Mouse (Mus musculus): Measurements from ENCODE around the gene Dhrs13. TPM values are rescaled to one million over a fixed set of nuclear protein-coding genes. Genes with fewer than 3 reads are reported as not detected.

Gene Dhrs13
- polyA plus RNA-seq, 1 experiment = 7.1 TPM

DNA sequence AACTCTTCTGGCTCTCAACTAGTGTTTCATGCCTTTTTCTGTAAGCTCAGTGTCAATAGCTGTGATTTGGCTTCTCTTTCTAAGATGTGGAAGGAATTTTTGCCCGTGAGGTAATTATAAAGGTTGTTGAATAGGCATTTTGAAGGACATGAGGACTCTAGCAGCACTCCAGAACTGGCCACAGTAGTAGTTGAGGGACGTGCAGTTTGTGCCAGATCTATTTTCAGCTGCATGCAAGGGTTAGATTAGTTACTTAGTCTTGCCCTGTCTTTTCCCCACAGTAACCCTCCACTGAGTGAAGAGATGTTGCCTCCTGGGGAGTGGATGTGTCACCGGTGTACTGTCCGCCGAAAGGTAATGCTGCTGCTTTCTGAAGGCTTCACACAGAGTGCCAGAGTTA is 25.6 kb upstream of the Dhrs13 start:
- Histone ChIP-seq H3K4me3 (ENCODE audit: insufficient read depth, low read length) (no peak overlapping the region), H3K4me1 (ENCODE audit: control insufficient read depth, insufficient read depth, low read length) (no peaks in the 10 kb centered on the region; the same call in 1 of the 2 replicates), H3K27ac (ENCODE audit: insufficient read depth, low read length) (no peak overlapping the region)
- TF ChIP-seq CTCF (IDR thresholded peaks at IDR 0.05; ENCODE audit: extremely low read depth, insufficient read depth, low read length) (no peak), POLR2A (IDR thresholded peaks at IDR 0.05; ENCODE audit: extremely low read depth, insufficient read depth, low read length) (no peak)

DNA sequence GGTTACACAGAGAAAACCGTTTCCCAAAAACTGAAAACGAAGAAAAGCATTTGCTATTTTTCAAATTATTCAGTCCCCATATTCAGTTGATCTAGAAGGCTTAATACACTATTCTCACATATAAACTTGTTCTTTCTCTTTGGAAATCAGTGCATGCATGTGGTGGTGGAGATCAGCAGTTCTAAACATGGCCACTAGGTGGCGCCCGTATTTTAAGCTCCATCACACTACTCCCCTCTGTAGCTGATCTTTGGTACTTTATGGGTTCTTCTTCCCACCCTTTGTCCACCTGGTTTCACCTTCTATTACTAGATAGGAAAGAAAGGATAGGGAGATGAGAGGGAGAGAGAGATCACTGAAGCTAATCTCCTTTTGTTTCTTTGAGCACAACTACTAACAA is 12.4 kb upstream of the Dhrs13 start:
- no peak overlapping the region for H3K4me3 ChIP-seq (ENCODE audit: insufficient read depth, low read length)
- H3K4me1 ChIP-seq (ENCODE audit: control insufficient read depth, insufficient read depth, low read length) = no peaks in the 10 kb centered on the region
- no peak overlapping the region for H3K27ac ChIP-seq (ENCODE audit: insufficient read depth, low read length)
- TF ChIP-seq POLR2A (IDR thresholded peaks at IDR 0.05; ENCODE audit: extremely low read depth, insufficient read depth, low read length) (no peak), CTCF (IDR thresholded peaks at IDR 0.05; ENCODE audit: extremely low read depth, insufficient read depth, low read length) (peak; percentile 85)

DNA sequence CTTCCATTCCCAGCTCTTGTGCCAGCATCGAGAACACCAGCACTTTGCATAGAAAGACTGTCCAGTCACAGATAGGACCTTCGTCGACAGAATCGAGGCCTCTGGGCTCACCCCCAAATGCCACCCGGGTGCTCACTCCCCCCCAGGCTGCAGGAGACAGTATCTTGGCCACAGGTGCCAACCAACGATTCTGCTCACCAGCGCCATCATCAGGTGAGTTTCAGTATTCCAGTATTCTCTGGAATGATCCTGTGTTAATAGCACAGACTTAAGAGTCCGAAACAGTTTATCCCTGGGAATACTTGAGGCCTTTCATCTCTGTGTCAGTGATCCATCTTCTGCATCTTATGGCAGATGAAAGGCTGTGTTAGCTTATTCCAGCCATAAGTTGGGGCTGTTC is 8.5 kb upstream of the Dhrs13 start:
- Histone ChIP-seq H3K27ac (ENCODE audit: insufficient read depth, low read length) (no peak overlapping the region), H3K4me1 (ENCODE audit: control insufficient read depth, insufficient read depth, low read length) (no peaks in the 10 kb centered on the region), H3K4me3 (ENCODE audit: insufficient read depth, low read length) (no peak overlapping the region)
- peak; percentile 16; the same call in 1 of the 2 replicates for TF ChIP-seq CTCF (IDR thresholded peaks at IDR 0.05; ENCODE audit: extremely low read depth, insufficient read depth, low read length)
- no peak for TF ChIP-seq POLR2A (IDR thresholded peaks at IDR 0.05; ENCODE audit: extremely low read depth, insufficient read depth, low read length)

DNA sequence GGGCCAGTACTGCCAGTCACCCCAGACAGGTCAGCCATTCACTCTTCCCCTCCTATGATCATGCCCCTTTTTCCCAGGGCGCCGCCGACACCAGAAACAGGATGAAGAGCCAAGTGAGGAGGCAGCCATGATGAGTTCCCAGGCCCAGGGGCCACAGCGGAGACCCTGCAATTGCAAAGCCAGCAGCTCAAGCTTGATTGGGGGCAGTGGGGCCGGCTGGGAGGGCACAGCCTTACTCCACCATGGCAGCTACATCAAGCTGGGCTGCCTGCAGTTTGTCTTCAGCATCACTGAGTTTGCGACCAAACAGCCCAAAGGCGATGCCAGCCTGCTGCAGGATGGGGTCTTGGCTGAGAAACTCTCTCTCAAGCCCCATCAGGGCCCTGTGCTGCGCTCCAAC is 2.8 kb upstream of the Dhrs13 start:
- TF ChIP-seq CTCF (IDR thresholded peaks at IDR 0.05; ENCODE audit: extremely low read depth, insufficient read depth, low read length) = no peak
- no peak for TF ChIP-seq POLR2A (IDR thresholded peaks at IDR 0.05; ENCODE audit: extremely low read depth, insufficient read depth, low read length)
- no peak overlapping the region for H3K4me3 ChIP-seq (ENCODE audit: insufficient read depth, low read length)
- H3K4me1 ChIP-seq (ENCODE audit: control insufficient read depth, insufficient read depth, low read length) = peaks cover 2% of the 10 kb centered on the region; the same call in 1 of the 2 replicates
- no peak overlapping the region for H3K27ac ChIP-seq (ENCODE audit: insufficient read depth, low read length)

DNA sequence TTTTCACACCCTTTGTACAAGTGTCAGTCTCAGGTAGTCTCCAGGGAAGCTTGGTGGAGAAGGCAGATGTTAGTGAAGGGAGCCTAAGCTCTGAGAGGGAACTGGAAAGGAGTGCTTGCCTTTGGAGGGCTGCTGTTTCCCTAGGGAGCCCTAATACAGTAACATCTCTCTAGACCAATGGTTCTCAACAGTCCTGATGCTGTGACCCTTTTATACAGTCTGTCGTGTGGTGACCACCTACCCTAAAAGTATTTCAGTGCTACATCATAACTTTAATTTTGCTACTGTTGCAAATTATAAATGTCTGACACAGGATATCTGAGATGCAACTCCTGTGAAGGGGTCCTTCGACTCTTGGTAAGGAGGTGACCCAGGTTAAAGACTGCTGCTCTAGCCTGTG is 1.5 kb upstream of the Dhrs13 start:
- H3K4me1 ChIP-seq (ENCODE audit: control insufficient read depth, insufficient read depth, low read length) = peaks cover 2% of the 10 kb centered on the region; the same call in 1 of the 2 replicates
- no peak overlapping the region for H3K27ac ChIP-seq (ENCODE audit: insufficient read depth, low read length)
- TF ChIP-seq POLR2A (IDR thresholded peaks at IDR 0.05; ENCODE audit: extremely low read depth, insufficient read depth, low read length) = no peak
- no peak for TF ChIP-seq CTCF (IDR thresholded peaks at IDR 0.05; ENCODE audit: extremely low read depth, insufficient read depth, low read length)

DNA sequence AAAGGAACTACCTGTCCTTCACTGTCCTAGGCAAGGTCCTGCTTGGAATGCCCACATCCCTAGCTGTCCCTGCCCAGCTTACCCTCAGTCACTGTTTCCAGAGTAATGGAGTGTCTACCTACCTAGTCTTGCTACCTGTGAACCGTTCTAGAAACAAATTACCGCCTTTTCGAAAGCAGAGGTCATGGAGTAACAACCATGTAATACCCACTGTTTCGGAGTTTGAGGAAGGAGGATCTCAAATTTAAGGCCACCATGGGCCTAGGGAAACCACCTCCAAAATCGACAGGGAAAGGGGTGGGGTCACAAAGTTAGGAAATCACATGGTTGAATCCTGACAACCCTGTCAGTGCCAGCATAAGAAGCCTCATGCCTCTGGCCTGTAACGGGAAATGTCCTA is 691 bp upstream of the Dhrs13 start:
- Histone ChIP-seq H3K27ac (ENCODE audit: insufficient read depth, low read length) (no peak overlapping the region), H3K4me1 (ENCODE audit: control insufficient read depth, insufficient read depth, low read length) (peaks cover 2% of the 10 kb centered on the region; the same call in 1 of the 2 replicates), H3K4me3 (ENCODE audit: insufficient read depth, low read length) (no peak overlapping the region)
- TF ChIP-seq POLR2A (IDR thresholded peaks at IDR 0.05; ENCODE audit: extremely low read depth, insufficient read depth, low read length) (no peak), CTCF (IDR thresholded peaks at IDR 0.05; ENCODE audit: extremely low read depth, insufficient read depth, low read length) (no peak)

More for the DNA sequence above, 1.5 kb upstream of the Dhrs13 start:
- no peak overlapping the region for H3K4me3 ChIP-seq (ENCODE audit: insufficient read depth, low read length)

DNA sequence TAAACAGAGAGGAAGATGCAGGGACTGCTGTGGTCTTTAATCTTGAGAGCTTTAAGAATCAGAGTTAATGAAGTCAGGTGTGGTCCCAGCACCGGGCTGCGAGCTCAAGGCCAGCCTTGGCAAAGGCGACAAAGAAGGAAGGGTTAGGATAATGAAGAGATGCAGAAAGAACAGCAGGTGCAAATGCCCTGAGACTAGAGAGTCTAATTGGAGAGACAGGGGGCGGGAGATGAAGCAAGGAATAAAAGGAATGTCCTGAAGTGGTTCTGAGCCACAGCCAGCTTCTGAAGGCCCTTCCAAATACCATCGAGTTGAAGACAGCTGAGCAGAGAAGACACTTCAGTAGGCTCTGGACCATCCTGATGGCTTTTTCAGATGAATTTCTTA is 722 bp downstream of the Dhrs13 start:
- H3K27ac ChIP-seq (ENCODE audit: insufficient read depth, low read length) = no peak overlapping the region
- peak overlapping the region; percentile 65 for H3K4me3 ChIP-seq (ENCODE audit: insufficient read depth, low read length)
- TF ChIP-seq CTCF (IDR thresholded peaks at IDR 0.05; ENCODE audit: extremely low read depth, insufficient read depth, low read length) (no peak), POLR2A (IDR thresholded peaks at IDR 0.05; ENCODE audit: extremely low read depth, insufficient read depth, low read length) (no peak)
- peaks cover 2% of the 10 kb centered on the region; the same call in 1 of the 2 replicates for H3K4me1 ChIP-seq (ENCODE audit: control insufficient read depth, insufficient read depth, low read length)

DNA sequence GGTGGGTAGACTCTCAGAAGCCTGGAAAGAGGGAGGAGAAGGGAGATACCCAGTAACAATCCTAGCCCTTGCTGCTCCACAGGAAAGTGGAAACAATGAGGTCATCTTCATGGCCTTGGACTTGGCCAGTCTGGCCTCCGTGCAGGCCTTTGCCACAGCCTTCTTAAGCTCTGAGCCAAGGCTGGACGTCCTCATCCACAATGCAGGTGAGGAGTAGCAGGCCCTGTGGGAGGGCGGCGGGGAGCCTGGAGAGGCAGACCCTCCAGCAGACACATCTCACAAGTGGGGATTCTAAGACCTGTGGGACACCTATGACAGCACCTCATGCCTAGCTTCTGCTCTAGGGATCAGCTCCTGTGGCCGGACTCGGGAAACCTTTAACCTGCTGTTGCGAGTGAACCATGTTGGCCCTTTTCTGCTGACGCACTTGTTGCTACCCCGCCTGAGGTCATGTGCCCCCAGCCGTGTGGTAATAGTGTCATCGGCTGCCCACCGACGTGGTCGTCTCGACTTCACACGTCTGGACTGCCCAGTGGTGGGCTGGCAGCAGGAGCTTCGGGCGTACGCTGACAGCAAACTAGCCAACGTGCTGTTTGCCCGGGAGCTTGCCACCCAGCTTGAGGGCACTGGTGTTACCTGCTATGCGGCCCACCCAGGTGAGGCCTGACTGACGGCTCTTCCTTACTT is 2.0 kb downstream of the Dhrs13 start:
- no peak overlapping the region for H3K27ac ChIP-seq (ENCODE audit: insufficient read depth, low read length)
- H3K4me1 ChIP-seq (ENCODE audit: control insufficient read depth, insufficient read depth, low read length) = peaks cover 2% of the 10 kb centered on the region; the same call in 1 of the 2 replicates
- H3K4me3 ChIP-seq (ENCODE audit: insufficient read depth, low read length) = no peak overlapping the region
- TF ChIP-seq POLR2A (IDR thresholded peaks at IDR 0.05; ENCODE audit: extremely low read depth, insufficient read depth, low read length) (no peak), CTCF (IDR thresholded peaks at IDR 0.05; ENCODE audit: extremely low read depth, insufficient read depth, low read length) (no peak)

DNA sequence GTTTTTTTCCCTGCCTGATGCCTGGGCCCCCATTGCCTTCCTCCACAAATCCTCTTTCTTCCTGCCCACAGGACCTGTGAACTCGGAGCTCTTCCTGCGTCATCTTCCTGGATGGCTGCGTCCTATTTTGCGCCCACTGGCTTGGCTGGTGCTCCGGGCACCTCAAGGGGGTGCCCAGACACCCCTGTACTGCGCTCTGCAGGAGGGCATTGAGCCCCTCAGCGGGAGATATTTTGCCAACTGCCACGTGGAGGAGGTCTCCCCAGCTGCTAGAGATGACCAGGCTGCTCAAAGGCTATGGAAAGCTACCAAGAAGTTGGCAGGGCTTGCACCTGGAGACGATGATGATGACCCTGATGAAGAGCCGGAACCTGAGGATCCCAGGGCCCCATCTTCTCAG is 4.7 kb downstream of the Dhrs13 start:
- Histone ChIP-seq H3K4me1 (ENCODE audit: control insufficient read depth, insufficient read depth, low read length) (peaks cover 2% of the 10 kb centered on the region; the same call in 1 of the 2 replicates), H3K27ac (ENCODE audit: insufficient read depth, low read length) (no peak overlapping the region), H3K4me3 (ENCODE audit: insufficient read depth, low read length) (no peak overlapping the region)
- TF ChIP-seq CTCF (IDR thresholded peaks at IDR 0.05; ENCODE audit: extremely low read depth, insufficient read depth, low read length) (no peak), POLR2A (IDR thresholded peaks at IDR 0.05; ENCODE audit: extremely low read depth, insufficient read depth, low read length) (no peak)
